Mouse (Mus musculus) ES-E14 (cell line): ENCODE measurements at regions not wholly inside any gene's neighbourhood (a gene's known extent, or its start where the extent isn't known, plus 50 kb on each side); places are given as distances from the start of the nearest gene placed in this dataset.
"Not testable (repeated sequence)": the region's sequence is repeated elsewhere in the genome, so short reads cannot be mapped to it uniquely, and the experiment has no call there.

ENCODE experiments used
- CHD2 ChIP-seq: IDR thresholded peaks from 2 replicates; pipeline ENCODE4 v1.6.1; 2014; ENCODE audit warnings: mild to moderate bottlenecking, low read depth, low read length, inconsistent platforms
- HCFC1 ChIP-seq: IDR thresholded peaks from 2 replicates; pipeline ENCODE4 v1.6.1; 2012; ENCODE audit warnings: low read length, inconsistent platforms, borderline replicate concordance; ENCODE audit not compliant: insufficient read depth
- ZC3H11A ChIP-seq: IDR thresholded peaks from 2 replicates; pipeline ENCODE4 v1.6.1; 2012; ENCODE audit warnings: low read depth, mild to moderate bottlenecking, inconsistent platforms, low read length, borderline replicate concordance

DNA sequence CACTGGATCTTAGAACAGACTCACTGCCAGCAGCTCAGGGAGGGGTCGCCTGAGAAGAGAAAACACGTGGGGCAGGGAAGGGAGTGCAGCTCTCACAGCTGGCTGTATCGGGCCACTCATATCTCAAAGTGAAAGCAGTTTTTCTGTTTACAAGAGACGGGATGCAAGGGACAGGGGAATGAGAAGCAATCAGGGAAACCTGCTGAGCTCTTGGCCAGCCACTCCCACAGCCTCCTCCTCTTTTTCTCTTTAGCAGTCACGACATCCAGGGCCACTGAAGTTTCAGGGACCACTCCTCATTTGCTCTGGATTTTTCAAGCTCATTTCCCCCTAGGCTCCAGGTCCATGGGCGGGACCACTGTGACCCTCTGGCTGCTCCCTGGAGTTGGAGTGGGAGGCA lies 2901.5 kb downstream of the Gm37988 start:
- not testable (repeated sequence) for TF ChIP-seq HCFC1, CHD2, ZC3H11A
